Mouse (Mus musculus) layer of hippocampus, adult 2 months (tissue): Measurements from ENCODE around the gene Cdkn2aipnl. TPM values are rescaled to one million over a fixed set of nuclear protein-coding genes. Genes with fewer than 3 reads are reported as not detected.
A peak's percentile ranks its signal among the peaks of the same experiment; 100 is the strongest.

Experiments used
- DNase-seq, 2 experiments: peaks; one replicate each; pipeline ENCODE4 v3.0.0; 2022; ENCODE audit warnings: low spot score in 2 of 2
- H3K27ac ChIP-seq: fragments of 200-600 bp; 2 replicates; pipeline ENCODE4 v1.8.1; 2022
- H3K4me3 ChIP-seq: fragments of 200-600 bp; 2 replicates; pipeline ENCODE4 v1.8.1; 2022; ENCODE audit warnings: mild to moderate bottlenecking
- CTCF ChIP-seq: fragments of 200-600 bp; conservative IDR thresholded peaks from 2 replicates; pipeline ENCODE4 v1.8.1; 2022; ENCODE audit warnings: antibody characterized with exemption, mild to moderate bottlenecking, moderate library complexity
- total RNA-seq, 2 experiments: library from RNA; stranded (reverse); gene quantifications; 2 replicates each; pipeline ENCODE4 v1.2.3; 2021

Cdkn2aipnl gene
- total RNA-seq, 2 experiments from 2014 or later = 34.2 to 37.6 TPM

- DNase-seq = no peak
- H3K4me3 ChIP-seq = no peak overlapping the region
- H3K27ac ChIP-seq = no peak overlapping the region
- TF ChIP-seq CTCF = no peak
These were observed 30.1 kb upstream of the Cdkn2aipnl start for GRCm38 (mm10) chr11:51937361-51937781.

GRCm38 (mm10) chr11:51938817-51939589 lies 28.5 kb upstream of the Cdkn2aipnl start:
- DNase-seq = no peak
- no peak for TF ChIP-seq CTCF
- Histone ChIP-seq H3K27ac (no peak overlapping the region), H3K4me3 (no peak overlapping the region)

- Histone ChIP-seq H3K27ac (no peak overlapping the region), H3K4me3 (no peak overlapping the region)
- TF ChIP-seq CTCF = no peak
- no peak for DNase-seq
These were observed 27.9 kb upstream of the Cdkn2aipnl start for GRCm38 (mm10) chr11:51939590-51939955.

GRCm38 (mm10) chr11:51940511-51940955 lies 26.9 kb upstream of the Cdkn2aipnl start:
- Histone ChIP-seq H3K4me3 (no peak overlapping the region), H3K27ac (no peak overlapping the region)
- no peak for DNase-seq
- no peak for TF ChIP-seq CTCF

- no peak overlapping the region for H3K4me3 ChIP-seq
- no peak for TF ChIP-seq CTCF
- no peak overlapping the region for H3K27ac ChIP-seq
- DNase-seq = no peak
These were observed 24.6 kb upstream of the Cdkn2aipnl start for GRCm38 (mm10) chr11:51942602-51943499.

- Histone ChIP-seq H3K27ac (0 out of 2 replicates have a peak overlapping the region, but pooled peaks have one; percentile 7), H3K4me3 (no peak overlapping the region)
- TF ChIP-seq CTCF = no peak
- DNase-seq = no peak
These were observed 24.0 kb upstream of the Cdkn2aipnl start for GRCm38 (mm10) chr11:51943500-51943841.

- Histone ChIP-seq H3K4me3 (no peak overlapping the region), H3K27ac (no peak overlapping the region)
- no peak for DNase-seq
- no peak for TF ChIP-seq CTCF
These were observed 23.2 kb upstream of the Cdkn2aipnl start for GRCm38 (mm10) chr11:51944239-51944638.

- DNase-seq = peak in 1 of 2 experiments; percentile 31
- Histone ChIP-seq H3K27ac (peak overlapping the region; percentile 72), H3K4me3 (peak overlapping the region; percentile 6; the same call in 1 of the 2 replicates)
- no peak for TF ChIP-seq CTCF
These were observed 21.9 kb upstream of the Cdkn2aipnl start for GRCm38 (mm10) chr11:51945548-51945947.

- H3K4me3 ChIP-seq = no peak overlapping the region
- no peak for TF ChIP-seq CTCF
- H3K27ac ChIP-seq = peak overlapping the region; percentile 72
- no peak for DNase-seq
These were observed 21.3 kb upstream of the Cdkn2aipnl start for GRCm38 (mm10) chr11:51946144-51946543.

- Histone ChIP-seq H3K4me3 (no peak overlapping the region), H3K27ac (no peak overlapping the region)
- no peak for TF ChIP-seq CTCF
- no peak for DNase-seq
These were observed 18.2 kb upstream of the Cdkn2aipnl start for GRCm38 (mm10) chr11:51949155-51949840.

- Histone ChIP-seq H3K27ac (no peak overlapping the region), H3K4me3 (no peak overlapping the region)
- DNase-seq = no peak
- TF ChIP-seq CTCF = 0 out of 2 replicates have a peak, but pooled peaks have one; percentile 13
These were observed 17.5 kb upstream of the Cdkn2aipnl start for GRCm38 (mm10) chr11:51949919-51950318.

- TF ChIP-seq CTCF = no peak
- no peak for DNase-seq
- H3K4me3 ChIP-seq = no peak overlapping the region
- no peak overlapping the region for H3K27ac ChIP-seq
These were observed 15.5 kb upstream of the Cdkn2aipnl start for GRCm38 (mm10) chr11:51951861-51952420.
